Mouse (Mus musculus) forebrain, embryonic 16.5 days (tissue): ENCODE measurements around the gene Scamp1. TPM values are rescaled to one million over a fixed set of nuclear protein-coding genes. Genes with fewer than 3 reads are reported as not detected.
A peak's percentile ranks its signal among the peaks of the same experiment; 100 is the strongest.

Experiments used
- ATAC-seq: fragments of 200-750 bp; cut with Nextera tagmentation; 2 replicates; pipeline ENCODE4 v1.8.0; 2017; ENCODE audit warnings: mild to moderate bottlenecking, moderate library complexity
- H3K27ac ChIP-seq: fragments of 300-500 bp; sonication (generic); 2 replicates; pipeline ENCODE4 v1.5.1; 2014; ENCODE audit warnings: low read length, control low read depth
- H3K27me3 ChIP-seq: fragments of 300-500 bp; sonication (generic); replicated peaks from 2 replicates; pipeline ENCODE4 v1.6.1; 2014; ENCODE audit warnings: low read length; ENCODE audit not compliant: control insufficient read depth, insufficient read depth
- H3K36me3 ChIP-seq: fragments of 300-500 bp; sonication (generic); 2 replicates; pipeline ENCODE4 v1.6.1; 2014; ENCODE audit not compliant: control insufficient read depth, insufficient read depth
- H3K4me1 ChIP-seq: fragments of 300-500 bp; sonication (generic); replicated peaks from 2 replicates; pipeline ENCODE4 v1.6.1; 2014; ENCODE audit warnings: low read length; ENCODE audit not compliant: control insufficient read depth, insufficient read depth
- H3K4me2 ChIP-seq: fragments of 300-500 bp; sonication (generic); 2 replicates; pipeline ENCODE4 v1.6.1; 2014; ENCODE audit warnings: mild to moderate bottlenecking, low read length, control low read depth
- H3K4me3 ChIP-seq: fragments of 300-500 bp; sonication (generic); replicated peaks from 2 replicates; pipeline ENCODE4 v1.5.1; 2014; ENCODE audit warnings: mild to moderate bottlenecking, low read length, control low read depth
- H3K9ac ChIP-seq: fragments of 300-500 bp; sonication (generic); replicated peaks from 2 replicates; pipeline ENCODE4 v1.6.1; 2014; ENCODE audit warnings: low read depth, low read length, control low read depth
- H3K9me3 ChIP-seq: fragments of 300-500 bp; sonication (generic); 2 replicates; pipeline ENCODE4 v1.6.1; 2016; ENCODE audit warnings: low read length; ENCODE audit not compliant: control insufficient read depth
- WGBS: fragments of 180-500 bp; shearing (Covaris S2); extraction: QIAGEN DNeasy Blood & Tissue Kit; methylation state at CpG from one replicate; pipeline ENCODE4 v1.1.7; 2014; 5-methylcytosine and 5-hydroxymethylcytosine counted together
- polyA plus RNA-seq: library from polyadenylated mRNA; unstranded; fragments of >200 nt; fragmentation: Nextera tagmentation; extraction: Ambion mirVana; gene quantifications from 2 replicates; pipeline ENCODE4 v1.2.1, GENCODE M21; 2015

The Scamp1 gene
- polyA plus RNA-seq, 1 experiment from 2014 or later, result 132 TPM

- H3K9ac ChIP-seq, result no peak overlapping the region; the same call in 1 of the 2 replicates
- no peaks in the 10 kb centered on the region for H3K9me3 ChIP-seq
- no peak overlapping the region for H3K4me3 ChIP-seq
- no peaks in the 10 kb centered on the region for H3K27me3 ChIP-seq
- H3K4me2 ChIP-seq, result 0 out of 2 replicates have a peak overlapping the region, but pooled peaks have one; percentile 10
- peak overlapping the region; percentile 81 for H3K27ac ChIP-seq
- 28% methylated on average over 11 of the region's 11 CpGs for WGBS
- ATAC-seq, result peak; percentile 92
- peaks cover 31% of the 10 kb centered on the region for H3K4me1 ChIP-seq
- H3K36me3 ChIP-seq, result no peaks in the 10 kb centered on the region
Observed at GRCm38 (mm10) chr13:94178401-94179040, 107.1 kb downstream of the Scamp1 start.

DNA sequence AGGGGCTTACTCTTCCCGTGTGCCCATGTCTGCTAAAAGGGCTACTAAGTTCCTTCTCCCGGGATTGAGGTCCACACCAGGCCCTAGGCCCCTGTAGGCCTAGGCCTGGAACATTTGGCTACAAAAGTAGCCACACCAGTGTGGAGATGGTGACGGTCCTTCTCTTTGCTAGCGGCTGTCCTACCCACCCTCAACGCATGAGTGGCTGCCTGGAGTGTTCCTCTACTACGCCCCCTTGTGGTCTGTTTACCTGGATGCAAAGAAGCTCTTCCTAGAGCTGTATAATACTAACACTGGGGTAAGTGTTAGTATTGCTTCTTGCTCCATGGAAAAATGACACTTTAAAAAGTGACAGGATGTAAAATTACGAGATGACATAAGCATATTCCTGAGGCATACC lies 108.5 kb downstream of the Scamp1 start:
- Histone ChIP-seq H3K4me3 (no peak overlapping the region), H3K27ac (no peak overlapping the region), H3K27me3 (peaks cover 4% of the 10 kb centered on the region; the same call in 1 of the 2 replicates), H3K36me3 (no peaks in the 10 kb centered on the region), H3K4me1 (peaks cover 31% of the 10 kb centered on the region), H3K9me3 (no peaks in the 10 kb centered on the region), H3K4me2 (no peak overlapping the region), H3K9ac (no peak overlapping the region)
- no peak for ATAC-seq
- WGBS, result 53% methylated on average over 7 of the region's 7 CpGs

GRCm38 (mm10) chr13:94175379-94176050 lies 110.1 kb downstream of the Scamp1 start:
- Histone ChIP-seq H3K27ac (no peak overlapping the region), H3K4me2 (peak overlapping the region; percentile 90), H3K9me3 (no peaks in the 10 kb centered on the region), H3K9ac (no peak overlapping the region), H3K36me3 (no peaks in the 10 kb centered on the region), H3K4me1 (peaks cover 30% of the 10 kb centered on the region), H3K27me3 (peaks cover 4% of the 10 kb centered on the region; the same call in 1 of the 2 replicates), H3K4me3 (peak overlapping the region; percentile 6; the same call in 1 of the 2 replicates)
- 68% methylated on average over 6 of the region's 6 CpGs for WGBS
- no peak for ATAC-seq

DNA sequence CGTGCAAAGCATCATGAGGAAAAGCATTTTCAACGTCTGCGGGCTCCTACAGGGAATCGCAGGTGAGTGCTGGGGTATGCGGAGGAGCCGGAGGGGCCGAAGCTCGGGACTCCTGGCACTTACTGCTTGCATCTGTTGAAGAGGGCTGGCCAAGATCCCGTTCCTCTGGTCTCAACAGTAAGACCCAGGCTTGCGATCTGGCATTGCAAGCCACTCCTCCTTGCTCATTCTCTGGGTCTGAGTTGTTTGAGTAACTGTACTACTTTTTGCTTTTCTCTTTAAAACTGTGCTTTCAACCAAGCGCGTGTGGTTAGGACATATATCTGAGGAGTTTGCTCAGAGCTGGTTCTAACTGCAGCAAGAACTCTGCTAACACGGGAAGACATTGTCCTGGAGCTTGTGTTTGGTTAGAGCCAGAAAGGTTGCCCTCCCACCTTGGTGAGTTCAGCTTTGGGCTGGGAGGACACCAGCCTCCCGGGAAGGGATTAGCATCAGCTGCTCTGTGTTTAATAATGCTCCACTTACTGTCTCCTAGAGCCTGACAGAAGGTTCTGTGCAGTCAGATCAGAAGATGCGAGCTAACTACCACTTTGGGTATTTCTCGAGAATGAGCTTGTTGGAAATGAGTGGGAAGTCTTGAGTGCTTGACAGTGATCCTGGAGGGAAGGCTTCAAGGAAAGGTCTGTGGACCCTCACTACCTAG lies 110.9 kb downstream of the Scamp1 start:
- Histone ChIP-seq H3K4me1 (peaks cover 28% of the 10 kb centered on the region), H3K36me3 (no peaks in the 10 kb centered on the region), H3K27ac (no peak overlapping the region), H3K4me3 (peak overlapping the region; percentile 56), H3K4me2 (peak overlapping the region; percentile 90), H3K9ac (peak overlapping the region; percentile 61), H3K27me3 (peaks cover 4% of the 10 kb centered on the region; the same call in 1 of the 2 replicates), H3K9me3 (no peaks in the 10 kb centered on the region)
- 13% methylated on average over 16 of the region's 16 CpGs for WGBS
- no peak for ATAC-seq

GRCm38 (mm10) chr13:94173633-94174576 lies 111.8 kb downstream of the Scamp1 start:
- no peak for ATAC-seq
- Histone ChIP-seq H3K9ac (peak overlapping the region; percentile 61), H3K4me1 (peaks cover 20% of the 10 kb centered on the region), H3K27ac (no peak overlapping the region), H3K27me3 (peaks cover 4% of the 10 kb centered on the region; the same call in 1 of the 2 replicates), H3K4me3 (peak overlapping the region; percentile 56), H3K4me2 (peak overlapping the region; percentile 90), H3K36me3 (no peaks in the 10 kb centered on the region), H3K9me3 (no peaks in the 10 kb centered on the region)
- 1% methylated on average over 53 of the region's 55 CpGs for WGBS

DNA sequence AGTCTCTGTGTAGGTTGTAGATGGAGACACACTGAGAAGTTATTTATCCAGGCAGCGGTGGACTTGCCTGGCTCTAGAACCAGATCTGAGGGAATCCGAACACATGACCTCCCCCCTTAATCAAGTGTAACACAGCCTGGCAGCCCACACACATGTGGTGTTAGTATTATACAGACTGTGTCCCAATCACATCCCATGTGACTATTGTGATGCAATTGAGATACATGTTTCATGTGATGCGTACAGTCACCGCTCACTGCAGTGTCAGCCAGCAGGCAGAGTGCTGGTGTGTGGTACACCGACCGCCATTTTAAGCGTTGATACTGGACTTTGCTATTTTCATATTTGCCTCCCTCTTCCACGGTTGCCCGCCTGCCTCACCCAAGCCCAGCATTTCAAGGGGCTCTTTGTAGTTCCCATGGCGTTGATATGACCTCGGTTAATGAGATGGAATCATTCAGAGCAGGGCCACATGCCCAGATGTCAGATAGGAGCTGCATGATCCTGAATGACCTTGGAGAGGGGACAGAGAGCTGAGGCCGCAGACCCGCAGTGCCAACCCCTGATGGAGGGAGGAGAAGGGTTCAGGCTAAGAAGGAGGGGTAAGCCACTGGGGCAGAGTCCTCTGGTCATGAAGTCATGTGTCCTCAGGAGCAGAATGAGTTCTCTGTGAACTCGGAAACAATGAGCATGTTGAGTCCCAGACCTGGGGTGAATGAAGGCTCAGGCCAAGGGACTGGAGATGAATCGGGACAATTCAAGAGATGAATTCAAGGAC lies 112.9 kb downstream of the Scamp1 start:
- Histone ChIP-seq H3K4me1 (peaks cover 11% of the 10 kb centered on the region), H3K9ac (no peak overlapping the region), H3K27ac (no peak overlapping the region), H3K36me3 (no peaks in the 10 kb centered on the region), H3K9me3 (no peaks in the 10 kb centered on the region), H3K4me2 (no peak overlapping the region), H3K27me3 (peaks cover 4% of the 10 kb centered on the region; the same call in 1 of the 2 replicates), H3K4me3 (no peak overlapping the region)
- ATAC-seq, result no peak
- WGBS, result 77% methylated on average over 15 of the region's 15 CpGs

DNA sequence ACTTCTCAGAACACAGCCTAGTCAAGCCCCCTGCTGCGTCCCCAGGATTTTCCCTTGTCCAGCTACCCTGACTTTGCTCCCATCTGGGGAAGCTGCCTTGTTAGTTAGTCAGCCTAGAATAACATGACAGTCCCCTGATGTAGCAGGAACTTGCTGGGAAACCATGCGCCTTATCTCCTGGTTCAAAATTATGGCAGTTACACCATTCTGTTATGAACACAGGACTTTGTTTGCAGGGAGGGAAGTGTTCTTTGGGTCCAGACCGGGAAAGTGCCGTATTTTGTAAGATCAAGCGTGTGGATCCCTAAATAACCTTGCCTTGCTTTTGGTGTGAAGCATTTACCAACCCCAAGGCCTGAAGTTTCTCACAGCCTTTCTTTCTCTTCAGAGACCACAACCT lies 114.0 kb downstream of the Scamp1 start:
- H3K4me3 ChIP-seq, result no peak overlapping the region
- H3K9me3 ChIP-seq, result no peaks in the 10 kb centered on the region
- no peaks in the 10 kb centered on the region for H3K36me3 ChIP-seq
- 51% methylated on average over 5 of the region's 5 CpGs for whole genome bisulfite sequencing
- peaks cover 6% of the 10 kb centered on the region; the same call in 1 of the 2 replicates for H3K27me3 ChIP-seq
- no peak overlapping the region for H3K4me2 ChIP-seq
- no peak for ATAC-seq
- no peak overlapping the region for H3K27ac ChIP-seq
- no peak overlapping the region for H3K9ac ChIP-seq
- H3K4me1 ChIP-seq, result peaks cover 11% of the 10 kb centered on the region

DNA sequence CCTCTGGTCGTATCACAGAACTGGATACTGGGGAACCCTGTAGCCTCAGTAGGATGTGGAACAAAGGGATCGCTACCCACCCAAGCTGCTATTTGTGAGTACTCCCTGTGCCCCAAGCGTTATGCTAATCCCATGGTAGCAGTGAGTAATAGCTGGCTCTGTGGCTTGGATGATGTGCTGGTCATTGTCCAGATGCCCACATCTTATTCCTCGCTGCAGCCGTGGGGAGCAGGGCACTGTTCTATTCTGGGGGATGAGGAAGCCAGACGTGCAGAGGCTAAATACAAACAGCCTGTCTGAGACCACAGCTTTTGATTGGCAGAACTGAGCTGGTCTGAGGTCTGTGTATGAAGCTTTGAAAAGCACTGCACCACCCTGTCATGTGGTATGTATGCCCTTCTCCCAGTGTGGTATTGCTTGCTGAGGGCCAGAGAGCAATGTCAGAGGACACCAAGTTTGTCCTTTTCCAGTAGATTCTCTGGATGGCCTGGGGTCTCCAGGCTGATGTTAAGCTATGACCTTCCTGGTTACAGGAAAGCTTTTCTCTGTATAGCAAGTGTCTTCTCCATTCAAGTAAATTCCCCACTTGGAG lies 116.2 kb downstream of the Scamp1 start:
- Histone ChIP-seq H3K9ac (no peak overlapping the region), H3K27me3 (peaks cover 6% of the 10 kb centered on the region; the same call in 1 of the 2 replicates), H3K4me1 (peaks cover 1% of the 10 kb centered on the region; the same call in 1 of the 2 replicates), H3K36me3 (no peaks in the 10 kb centered on the region), H3K4me3 (no peak overlapping the region), H3K4me2 (no peak overlapping the region), H3K27ac (no peak overlapping the region), H3K9me3 (no peaks in the 10 kb centered on the region)
- 40% methylated on average over 6 of the region's 6 CpGs for WGBS
- no peak for ATAC-seq
